Mouse (Mus musculus) B cell, adult 2 months (primary cell): ENCODE measurements around the gene Plekha5.
A peak's percentile ranks its signal among the peaks of the same experiment; 100 is the strongest.

ENCODE experiments used
- DNase-seq, 2 experiments: peaks; one replicate each; pipeline ENCODE4 v3.0.0; 2022

Gene Plekha5

DNA sequence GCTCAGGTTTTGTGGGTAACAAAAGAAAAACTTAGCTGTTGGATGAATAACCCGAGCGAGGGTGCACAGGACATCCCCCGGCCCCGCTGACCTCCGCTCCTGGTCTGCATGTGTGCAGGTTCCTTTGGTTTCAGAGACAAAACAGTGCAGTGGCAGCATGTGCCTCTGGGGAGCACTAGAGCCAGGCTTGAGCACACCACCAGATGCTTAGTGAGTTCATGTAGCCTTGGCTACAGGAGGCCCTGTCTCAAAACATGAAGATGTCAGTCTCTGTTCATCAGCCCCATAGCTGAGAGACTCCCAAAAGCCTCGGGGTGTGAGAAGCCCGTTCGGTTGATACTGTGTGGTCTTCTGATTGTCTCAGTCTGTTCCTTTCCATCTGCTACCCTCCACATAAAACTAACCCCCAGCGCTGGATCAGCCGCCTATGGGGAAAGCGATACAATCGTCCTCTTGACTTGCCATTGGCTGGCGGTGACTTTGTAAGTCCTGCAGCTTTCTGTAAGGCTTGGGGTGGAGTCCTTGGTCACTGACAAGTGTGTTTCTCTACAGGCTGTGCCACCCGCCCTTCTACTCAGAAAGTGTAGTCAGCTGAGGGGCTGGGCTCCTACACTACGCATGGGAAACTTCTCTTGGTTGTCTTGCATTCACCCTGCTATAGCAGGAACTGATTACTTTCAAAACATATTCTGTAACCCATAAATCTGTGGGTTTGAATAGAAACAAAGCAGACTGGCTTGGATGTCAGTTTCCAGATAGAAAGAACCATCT, 32.7 kb downstream of the Plekha5 start:
- no peak for DNase-seq

DNA sequence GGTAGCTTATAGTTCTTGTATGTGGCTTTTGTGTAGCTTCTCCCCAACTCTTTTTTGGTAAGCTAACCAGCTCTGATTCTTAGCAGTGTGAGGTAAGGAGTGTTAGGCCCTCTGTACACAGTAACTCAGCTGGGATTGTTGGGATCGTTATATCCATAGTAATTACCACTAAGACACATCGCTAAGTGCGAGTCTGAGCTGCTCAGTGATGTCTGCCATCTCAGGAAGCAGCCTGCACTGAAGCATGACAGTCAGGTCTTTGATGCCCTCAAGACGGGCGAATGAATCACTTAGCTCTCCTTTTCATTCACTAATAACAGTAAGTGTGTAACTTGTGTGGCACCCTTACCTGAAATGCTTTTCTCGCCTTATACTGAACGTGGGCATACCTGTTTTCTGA, 36.5 kb downstream of the Plekha5 start:
- DNase-seq = no peak

DNA sequence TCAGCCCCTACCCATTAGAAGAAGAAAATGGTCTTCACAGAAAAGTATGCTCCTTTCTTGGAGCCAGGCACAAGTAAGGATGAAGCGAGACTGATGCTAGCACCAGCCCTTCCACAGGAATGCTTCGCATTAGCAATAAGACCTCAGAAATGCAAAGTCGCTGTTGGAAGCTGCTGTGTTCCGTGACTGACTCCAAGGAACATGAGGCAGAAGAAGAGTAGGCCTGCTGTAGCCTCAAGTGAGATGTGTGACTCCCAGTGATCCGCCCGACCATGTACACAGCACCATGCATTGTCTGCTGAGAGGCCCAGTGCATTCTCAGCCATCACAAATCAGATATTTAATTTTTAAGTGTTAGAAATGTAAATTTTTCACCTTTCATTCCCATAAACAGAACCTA, 41.0 kb downstream of the Plekha5 start:
- DNase-seq = no peak

DNA sequence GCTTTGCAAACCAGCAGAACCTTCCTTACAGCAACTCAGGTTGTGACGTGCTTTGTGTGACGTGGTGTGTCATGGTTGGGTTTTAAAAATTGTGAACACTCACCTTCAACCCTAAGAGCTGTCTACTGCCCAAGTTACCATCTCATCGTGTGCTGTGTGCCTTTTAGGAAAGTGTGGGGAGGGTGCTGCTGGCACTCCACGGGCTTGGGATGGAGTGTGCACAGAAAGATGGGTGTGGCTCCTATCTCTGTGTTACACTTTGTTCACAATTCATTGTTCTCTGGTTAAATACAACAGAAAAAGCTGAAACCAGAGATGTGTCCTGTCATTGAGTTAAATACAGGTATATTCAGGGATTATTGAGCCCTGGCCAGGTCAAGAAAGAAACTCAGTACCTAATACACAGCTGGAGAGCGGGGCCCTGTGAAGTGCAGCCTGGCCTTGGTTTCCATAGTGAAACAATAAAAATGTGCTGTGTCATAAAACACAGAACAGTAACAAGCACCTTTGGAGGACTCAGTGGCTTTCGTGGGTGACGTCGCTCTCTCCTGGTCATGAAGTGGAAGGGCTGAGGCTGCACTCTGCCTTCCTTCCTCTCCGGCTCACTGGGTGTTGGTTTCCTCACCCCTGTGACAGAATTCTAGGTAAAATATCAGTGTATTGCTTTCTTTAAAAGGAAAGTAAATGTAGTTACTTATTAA, 42.2 kb downstream of the Plekha5 start:
- DNase-seq = no peak

DNA sequence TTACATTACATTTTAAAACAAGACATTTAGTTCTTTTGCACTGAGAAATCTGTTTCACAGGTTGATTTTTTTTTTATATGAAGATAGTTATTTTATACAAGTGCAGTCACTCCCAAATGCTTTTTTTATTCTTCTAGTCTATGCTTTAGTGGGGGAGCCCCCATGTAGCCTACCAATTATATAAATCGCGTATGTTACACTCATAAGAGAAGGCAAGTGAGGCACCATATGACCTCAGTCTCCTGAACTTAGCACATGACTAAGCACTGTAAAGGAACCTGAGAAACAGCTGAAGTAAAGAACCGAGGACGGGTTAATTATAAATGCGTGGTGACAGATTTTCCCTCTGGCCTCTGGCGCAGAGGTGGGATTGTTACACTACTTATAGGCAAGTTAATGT, 43.0 kb downstream of the Plekha5 start:
- DNase-seq = no peak

DNA sequence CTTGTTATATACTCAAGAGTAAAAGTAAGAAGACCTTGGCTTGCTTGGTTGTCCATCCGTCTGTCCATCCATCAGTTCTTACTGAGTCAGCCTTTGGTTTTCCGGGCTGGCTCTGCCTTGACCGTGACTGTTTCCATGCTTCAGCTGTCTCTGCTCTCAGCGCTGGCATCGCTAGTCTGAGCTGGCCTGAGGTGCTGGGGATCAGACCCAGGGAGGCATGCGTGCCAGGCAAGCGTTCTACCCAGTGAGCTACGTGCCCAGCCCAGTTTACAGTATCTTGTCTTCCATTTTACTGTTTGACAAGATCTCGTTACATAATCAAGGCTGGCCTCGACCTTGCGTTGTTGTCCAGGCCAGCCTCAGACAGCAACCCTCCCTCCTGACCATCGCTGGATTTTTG, 44.0 kb downstream of the Plekha5 start:
- DNase-seq = no peak

DNA sequence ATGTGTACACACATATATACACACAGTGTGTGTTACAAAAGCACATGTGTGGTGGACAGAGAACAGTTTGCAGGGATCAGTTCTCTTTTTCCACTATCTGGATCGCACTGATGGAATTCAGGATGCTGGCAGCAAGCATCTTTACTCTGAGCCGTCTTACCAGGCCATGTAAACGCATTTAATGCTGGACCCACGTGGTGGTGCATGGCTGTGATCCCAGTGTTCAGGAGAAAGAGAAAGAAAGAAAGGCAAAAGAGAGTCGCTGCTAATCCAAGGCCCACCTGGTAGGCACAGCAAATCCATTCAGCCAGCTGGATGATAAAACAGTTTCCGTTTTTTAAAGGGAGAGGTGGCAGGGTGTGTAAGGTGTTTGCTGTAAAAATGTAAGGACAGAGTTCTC, 45.9 kb downstream of the Plekha5 start:
- no peak for DNase-seq

DNA sequence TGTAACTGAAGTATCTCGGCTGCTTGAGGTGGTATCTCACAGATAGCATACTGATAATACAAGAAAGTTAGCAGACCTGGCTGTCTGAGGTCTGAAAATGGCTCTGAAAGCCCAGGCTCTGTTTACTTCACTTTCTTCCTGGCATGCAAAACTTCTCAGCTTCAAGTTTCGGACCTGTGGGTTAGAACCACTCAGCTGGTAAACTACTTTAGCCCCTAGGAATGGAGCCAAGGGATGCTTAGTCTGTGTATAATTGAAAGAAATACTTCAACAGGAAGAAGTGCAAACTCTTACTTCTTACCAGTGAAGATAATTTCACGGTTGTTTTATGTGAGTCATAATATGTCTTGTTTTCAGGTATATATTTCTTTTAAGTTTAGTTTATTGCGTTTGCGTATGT, 47.9 kb downstream of the Plekha5 start:
- no peak for DNase-seq

DNA sequence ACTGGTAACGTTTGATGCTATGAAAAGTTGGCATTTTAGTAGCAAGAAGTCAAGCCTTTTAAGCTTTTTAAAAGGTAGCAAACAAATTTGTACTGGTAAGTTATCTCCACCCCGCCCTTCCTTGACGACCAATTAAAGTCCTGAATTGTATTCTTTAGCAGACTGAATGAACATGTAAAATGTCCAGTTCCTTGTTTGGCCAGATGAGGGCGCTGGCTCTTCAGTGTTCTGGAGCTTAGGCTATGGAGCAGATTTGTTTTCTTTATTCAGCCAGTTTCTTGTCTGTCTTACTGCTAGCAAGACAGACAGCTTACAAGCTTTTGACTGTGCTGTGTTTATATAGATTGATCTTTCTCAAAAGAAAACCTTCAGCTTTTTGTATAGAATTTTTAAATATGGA, 48.5 kb downstream of the Plekha5 start:
- DNase-seq = peak; percentile 38 to 40

DNA sequence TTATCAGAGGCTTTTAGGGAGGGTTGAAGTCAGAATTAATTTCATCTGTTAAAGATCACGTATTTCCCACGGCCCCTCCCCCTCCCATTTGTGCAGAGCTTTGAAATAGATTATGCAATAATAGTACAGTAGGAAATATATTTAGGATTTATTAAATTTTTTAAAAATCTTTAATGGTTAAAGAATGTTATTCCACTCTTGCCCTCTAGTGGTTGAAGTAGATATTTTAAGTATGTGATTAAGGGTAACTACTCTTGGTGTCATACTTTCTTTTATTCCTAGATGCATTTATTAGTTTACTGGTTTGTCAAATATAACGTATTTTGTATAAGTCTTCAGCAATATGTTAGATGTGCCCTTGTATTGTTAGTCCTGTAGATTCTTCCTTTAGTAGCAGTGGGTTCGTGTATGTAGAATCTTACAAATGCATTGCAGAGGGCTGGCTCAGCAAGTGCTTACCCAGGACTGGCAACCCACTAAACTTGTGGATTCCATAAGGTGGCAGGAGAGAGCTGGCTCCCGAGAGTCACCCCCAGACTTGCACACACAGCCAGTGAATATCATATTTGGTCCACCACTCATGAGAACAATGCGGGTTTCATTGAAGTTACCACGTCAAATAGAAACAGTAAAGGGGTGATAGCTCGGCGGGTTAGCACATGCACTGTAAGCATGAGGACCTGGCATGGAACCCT, 51.7 kb downstream of the Plekha5 start:
- DNase-seq = no peak

DNA sequence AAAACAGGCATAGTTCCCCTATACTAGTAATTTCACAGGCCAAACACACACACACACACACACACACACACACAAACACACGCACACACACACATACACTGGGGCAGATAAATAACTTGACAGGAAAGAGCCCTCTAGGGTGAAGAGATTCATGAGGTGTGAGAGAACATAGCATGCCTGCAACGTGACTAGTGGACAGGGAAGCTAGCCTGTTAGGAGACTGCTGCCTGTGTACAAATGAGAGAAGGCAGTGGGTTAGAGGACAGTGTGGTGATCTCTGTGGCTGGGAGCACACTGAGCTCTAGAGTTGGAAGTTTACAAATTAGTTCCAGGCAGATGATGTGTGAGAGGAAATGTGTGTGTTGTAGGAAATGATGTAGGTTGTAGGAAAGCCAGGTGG, 53.1 kb downstream of the Plekha5 start:
- DNase-seq = no peak

DNA sequence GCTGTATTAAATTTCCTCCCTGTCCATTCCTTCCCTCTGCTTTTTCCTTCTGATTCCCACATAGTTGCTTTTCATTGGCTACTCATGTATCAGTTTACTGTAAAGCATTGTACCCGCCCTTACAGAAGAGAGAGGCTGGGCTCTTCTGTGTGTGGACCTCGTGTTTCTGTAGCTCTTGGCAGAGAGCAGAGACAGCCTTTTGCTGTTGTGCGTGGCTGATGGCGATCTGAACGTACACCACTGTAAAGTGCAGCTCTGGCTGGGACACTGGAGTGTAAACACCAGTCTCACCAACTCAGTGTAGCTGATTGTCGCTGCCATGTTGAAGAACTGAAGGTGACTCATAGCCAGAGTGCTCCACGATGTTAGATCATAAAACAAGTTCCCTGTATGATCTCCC, 54.2 kb downstream of the Plekha5 start:
- no peak for DNase-seq

DNA sequence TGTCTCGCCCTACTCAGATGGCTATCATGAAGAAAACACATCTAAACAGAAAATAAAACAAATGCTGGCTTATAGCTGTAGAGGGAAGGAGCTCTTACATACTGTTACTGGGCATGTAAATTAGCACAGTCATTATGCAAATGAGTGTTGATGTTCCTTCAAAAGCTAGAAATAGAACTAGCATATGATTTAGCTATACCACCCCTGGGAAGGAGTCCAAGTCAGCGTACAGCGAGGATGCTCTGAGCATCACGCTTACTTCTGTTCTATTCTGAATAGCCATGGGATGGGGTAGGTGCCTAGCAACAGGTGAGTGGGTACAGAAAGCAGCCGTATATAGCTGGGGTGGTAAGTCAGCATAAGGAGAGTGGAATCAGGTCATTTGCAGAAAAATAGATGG, 55.1 kb downstream of the Plekha5 start:
- DNase-seq = no peak

DNA sequence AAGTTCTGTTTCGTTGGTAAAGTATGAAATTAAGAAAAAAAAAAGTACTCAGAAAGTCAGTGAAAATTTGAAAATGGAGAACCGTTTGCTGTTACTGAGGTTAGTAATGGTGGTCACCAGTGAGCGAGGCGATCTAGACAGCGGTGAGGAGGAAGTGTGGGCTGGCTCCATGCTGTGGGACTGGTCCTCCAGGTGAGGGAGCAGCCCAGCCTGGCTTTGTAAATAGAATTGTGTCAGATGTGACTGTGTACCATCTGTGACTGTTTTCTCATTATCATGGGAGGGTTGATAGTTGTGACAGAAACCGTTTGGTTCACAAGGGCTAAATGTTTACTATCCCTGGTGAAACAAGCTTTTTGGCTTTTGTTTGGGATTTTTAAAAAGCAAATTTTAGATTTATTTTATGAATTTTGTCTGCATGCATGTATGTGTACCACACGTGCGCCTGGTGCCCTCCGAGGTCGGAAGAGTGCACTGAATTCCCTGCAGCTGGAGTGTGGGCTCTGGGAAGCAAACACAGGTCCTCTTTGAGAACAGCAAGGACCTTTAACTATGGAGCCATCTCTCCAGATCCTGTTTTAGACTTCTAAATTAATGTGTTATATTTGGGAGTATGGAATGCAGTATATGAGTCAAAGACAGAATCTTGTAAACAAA, 56.7 kb downstream of the Plekha5 start:
- no peak for DNase-seq

DNA sequence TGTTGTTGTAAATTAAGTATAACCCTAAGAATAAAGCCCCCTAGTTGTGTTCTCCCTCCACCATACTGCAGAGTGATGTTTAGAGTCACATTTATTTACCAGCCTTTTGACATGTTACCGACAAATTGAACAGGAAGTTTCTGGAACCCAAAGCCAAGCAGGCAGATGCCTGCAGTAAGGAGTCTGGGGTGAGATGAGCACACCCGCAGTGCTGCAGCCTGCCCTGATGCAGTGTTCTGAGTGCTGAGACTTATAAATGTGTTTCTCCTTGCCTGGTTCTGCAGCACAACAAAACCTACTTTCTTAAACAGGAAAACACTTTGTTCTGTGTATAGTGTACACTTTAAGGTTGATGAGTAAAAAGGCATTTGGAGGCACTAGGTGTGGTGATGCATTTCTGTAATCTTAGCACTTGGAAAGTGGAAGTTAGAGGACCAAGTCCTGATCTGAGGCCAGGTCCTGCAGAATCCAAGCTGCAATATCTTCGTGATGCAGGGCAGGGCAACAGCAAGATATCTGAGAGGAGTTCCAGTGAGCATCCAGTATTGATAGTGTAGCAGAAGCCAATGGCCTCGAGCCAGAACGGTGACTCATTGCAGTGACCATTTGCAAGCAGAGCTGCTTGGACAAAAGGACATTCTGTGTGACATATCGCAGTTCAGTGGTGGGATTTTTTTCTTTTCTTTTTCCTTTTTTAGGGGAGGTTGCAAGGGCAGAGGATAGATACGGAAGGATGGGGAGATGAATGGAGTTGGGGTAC, 58.0 kb downstream of the Plekha5 start:
- DNase-seq = no peak

DNA sequence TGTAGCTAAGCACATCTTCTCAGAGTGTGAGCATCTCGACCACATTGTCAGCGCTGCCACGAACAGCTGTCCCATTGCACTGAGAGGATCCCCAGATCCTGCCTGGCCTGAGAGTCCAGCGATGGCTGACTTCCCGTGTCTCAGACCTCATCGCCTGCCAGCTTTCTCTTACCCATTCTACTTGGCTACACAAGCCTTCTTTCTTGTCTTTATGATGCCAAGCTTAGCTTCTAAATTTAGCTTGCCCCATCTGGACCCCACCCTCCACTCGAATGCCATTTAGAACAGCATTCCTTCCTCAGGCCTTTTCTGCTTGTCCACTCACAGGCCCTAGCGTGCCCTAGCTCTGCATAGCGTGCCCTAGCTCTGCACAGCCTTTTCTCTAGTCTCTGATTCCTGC, 60.3 kb downstream of the Plekha5 start:
- no peak for DNase-seq

DNA sequence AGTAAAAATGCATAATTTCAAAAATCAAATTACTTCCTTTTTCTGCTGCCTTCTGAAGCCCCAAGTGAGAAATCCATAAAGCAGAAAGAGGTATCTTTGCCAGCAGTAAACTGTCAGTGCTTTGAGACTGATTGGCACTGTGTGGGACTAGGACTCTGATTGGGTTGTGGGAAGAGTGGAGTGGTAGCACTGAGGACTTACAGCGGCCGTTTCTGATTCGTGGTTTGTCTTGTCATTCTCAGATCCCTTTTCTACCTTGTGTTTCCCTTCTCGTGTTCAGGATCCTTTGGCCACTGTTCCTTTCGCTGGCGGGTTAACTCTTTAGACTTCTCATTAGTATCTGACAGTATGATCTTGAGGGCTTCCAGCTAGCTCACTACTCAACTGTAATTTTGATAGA, 61.8 kb downstream of the Plekha5 start:
- no peak for DNase-seq

DNA sequence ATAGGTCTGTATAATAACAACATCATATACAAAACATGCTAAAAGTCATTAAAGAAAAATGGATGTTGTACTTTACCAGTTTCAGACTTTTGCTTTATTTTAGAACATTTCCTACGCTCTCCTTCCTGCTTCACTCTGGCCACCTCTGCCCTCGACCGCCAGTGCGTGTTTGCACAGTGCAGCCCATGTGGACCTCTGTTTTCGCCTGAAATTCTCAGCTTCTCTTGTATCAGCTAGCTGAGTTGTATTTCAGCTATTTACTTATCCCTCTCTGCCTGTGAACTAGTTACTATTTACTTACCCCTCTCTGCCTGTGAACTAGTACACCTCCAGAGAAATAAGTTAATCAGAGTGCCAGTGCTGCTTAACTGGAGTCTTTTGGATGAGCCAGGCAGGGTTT, 62.8 kb downstream of the Plekha5 start:
- DNase-seq = no peak

DNA sequence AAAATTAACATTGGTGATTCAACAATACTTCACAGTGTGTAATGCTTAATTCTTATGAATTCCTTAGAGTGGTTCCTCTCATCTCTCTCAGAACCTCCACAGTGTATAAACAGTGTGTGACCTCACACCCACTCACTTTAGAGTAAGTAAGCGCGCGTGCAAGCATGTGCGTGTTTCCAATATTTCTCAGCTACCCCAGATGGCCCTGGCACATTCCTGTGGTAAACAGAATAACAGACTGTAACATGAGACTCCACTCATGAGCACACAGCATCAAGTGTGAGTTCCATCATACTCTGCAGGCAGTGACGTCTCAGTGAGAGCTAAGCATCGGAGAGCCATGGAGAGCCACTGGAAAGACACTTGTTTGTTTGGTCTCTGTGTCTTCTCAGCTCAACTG, 63.6 kb downstream of the Plekha5 start:
- no peak for DNase-seq

DNA sequence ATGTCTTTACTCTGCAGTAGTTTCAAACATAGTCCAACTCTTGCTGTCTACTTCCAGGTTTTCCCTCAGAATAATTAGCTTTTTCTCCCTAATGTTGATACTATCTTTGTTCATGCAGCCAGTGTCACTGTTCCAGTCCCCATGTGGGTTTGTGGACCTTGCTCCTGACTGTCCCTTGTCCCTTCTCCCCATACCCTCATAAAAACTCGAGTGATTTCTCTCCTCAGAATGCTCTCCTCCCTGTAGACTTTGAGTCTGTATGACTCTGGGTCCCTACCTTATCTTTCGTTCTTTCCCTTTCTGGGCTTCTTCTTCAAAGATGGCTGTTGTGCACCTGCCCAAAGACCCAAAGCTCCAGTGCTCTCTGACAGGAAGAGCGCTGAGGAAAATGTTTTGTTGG, 64.8 kb downstream of the Plekha5 start:
- DNase-seq = no peak

DNA sequence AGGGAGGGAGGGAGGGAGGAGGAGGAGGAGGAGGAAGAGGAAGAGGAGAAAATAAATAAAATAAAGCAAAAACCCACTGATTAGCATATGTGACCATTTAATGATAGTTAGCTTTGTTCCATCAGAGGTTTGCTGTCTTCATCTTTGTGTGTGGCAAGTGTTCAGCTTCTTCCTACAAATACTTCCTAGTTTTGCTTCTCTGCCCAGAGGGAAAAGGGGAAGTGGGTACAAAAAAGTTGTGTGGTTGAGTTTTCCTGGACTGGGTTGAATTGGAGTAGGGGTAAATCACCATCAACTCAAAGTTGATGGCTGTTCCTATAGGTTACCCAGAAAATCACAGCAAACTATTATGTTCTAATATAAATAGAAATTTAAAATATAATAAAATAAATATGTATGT, 65.7 kb downstream of the Plekha5 start:
- DNase-seq = no peak

DNA sequence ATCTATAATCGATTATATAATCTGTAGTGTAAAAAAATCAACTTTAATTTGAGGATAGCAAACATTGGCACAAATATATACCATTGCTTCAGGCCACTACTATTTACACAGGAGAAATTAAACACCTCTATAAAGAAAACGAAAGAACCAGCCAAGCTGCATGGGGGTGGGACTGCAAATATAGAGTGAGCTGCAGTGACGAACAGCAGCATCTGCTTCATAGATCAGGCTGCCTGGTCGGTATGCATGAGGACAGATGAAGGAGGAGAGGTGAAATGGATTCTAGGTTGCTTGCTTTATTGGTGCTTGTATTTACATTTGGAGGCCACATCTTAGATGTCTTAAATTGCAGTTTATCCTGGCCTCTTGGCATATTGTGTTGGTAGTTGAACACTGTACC, 66.4 kb downstream of the Plekha5 start:
- DNase-seq = no peak
